Mouse (Mus musculus): ENCODE data around the gene Polr1d.

Gene Polr1d

GRCm38 (mm10) chr5:147076799-147077165, at the start of gene Polr1d:
TSS of gene Polr1d (plus strand) at chr5:147077050.
- DNase-seq (ENCODE audit: extremely low read depth, low read depth, low spot score), result no peak

DNA sequence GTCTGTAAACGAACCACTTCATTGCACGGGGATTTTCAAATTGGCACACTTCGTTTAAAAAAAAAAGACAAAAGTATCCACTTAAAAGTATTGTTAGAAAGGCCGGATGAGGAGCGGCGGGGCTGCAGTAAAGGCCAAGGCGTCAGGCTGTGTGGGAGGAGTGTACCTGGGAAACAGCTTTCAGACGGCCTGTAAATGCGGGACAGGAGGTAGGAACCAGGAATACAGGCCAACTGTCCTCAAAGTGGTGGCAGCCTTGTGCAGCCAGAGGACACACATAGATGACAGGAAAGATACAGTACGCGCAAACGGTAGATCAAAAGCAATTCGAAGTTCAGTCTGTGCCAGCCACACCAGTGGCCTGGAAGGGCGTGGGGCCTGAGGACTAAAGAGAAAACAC, 45.6 kb upstream of the Polr1d start:
- DNase-seq (ENCODE audit: extremely low read depth, low read depth, low spot score), result no peak

DNA sequence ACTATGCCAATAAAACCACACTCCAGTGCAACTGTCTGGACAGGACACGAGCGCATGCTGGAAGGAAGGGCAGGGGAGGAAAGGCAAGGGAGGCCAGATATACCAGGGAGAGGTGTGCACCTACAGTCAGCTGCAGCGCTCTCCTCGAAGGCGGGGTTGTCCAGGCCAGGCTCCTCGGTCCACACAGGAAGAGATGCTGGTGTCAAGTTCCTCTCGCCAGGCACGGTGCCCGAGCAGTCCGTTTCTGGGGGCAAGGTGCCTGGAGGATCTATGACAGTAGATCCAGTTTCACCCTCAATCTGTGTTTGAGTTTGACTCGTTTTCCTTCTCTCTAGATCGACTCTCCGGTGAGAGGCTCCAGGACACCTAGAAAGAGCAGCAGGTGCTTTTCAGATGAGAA, 43.7 kb upstream of the Polr1d start:
- DNase-seq (ENCODE audit: extremely low read depth, low read depth, low spot score), result no peak

GRCm38 (mm10) chr5:147034283-147034682, 42.6 kb upstream of the Polr1d start:
- DNase-seq (ENCODE audit: extremely low read depth, low read depth, low spot score), result no peak

DNA sequence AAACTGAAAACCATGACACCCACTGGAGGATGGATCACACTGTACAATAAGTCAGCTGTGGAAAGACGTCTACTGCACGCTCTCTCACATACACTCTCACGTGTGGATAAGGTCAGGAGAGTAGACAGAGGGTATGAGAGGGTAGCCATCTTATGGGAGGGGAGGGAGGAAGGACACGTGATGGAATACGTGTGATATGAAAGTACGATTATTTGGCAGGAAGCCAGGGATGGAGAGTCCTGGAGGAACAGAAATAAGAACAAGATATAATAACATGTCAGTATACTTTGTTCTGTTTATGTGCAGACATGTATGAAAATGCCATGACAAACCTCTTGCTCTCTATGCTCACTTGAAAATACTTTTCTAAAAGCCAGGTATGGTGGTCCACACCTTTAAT, 41.5 kb upstream of the Polr1d start:
- DNase-seq (ENCODE audit: extremely low read depth, low read depth, low spot score), result no peak

DNA sequence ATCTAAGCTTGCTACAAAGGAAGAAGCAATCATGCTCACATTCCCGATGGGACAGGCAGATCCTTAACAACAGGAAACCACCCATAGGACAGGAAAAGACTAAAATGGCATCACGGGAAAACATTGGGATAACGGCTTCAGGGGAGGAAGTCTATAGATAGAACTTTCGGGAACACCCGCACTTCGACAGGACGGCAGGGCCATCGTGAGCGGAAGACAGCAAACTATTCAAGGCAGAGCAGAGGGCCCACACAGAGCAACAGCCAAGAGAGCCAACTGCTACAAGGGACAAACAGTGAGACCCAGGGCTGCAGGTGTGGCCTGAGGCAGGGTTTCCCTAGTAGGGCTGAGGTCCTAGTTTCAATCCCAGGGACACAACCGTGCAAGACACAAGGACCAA, 40.8 kb upstream of the Polr1d start:
- DNase-seq (ENCODE audit: extremely low read depth, low read depth, low spot score), result no peak

DNA sequence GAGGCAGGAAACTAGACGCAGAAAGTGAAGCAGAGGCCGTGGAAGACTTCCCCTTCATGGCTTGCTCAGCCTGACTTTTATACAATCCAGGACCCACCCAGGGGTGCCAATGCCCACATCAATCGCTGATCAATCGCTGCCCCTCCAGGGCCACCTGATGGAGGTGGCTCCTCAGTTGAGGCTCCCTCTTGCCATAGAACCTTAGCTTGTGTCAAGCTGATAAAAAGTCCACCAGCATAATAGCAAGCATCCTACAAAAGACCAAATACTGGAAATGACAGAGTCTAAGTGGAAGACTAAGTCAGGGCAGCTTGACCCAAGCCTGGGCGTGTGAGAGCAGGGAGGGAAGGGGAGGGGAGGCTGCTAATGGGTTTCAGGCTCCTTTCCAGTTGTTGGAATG, 40.2 kb upstream of the Polr1d start:
- no peak for DNase-seq (ENCODE audit: extremely low read depth, low read depth, low spot score)

- no peak for DNase-seq (ENCODE audit: extremely low read depth, low read depth, low spot score)
Observed at GRCm38 (mm10) chr5:147037601-147038000, 39.2 kb upstream of the Polr1d start.

- DNase-seq (ENCODE audit: extremely low read depth, low read depth, low spot score), result no peak
Observed at GRCm38 (mm10) chr5:147039394-147039793, 37.5 kb upstream of the Polr1d start.

- DNase-seq (ENCODE audit: extremely low read depth, low read depth, low spot score), result no peak
Observed at GRCm38 (mm10) chr5:147041965-147042937, 34.6 kb upstream of the Polr1d start.

GRCm38 (mm10) chr5:147043240-147043844, 33.5 kb upstream of the Polr1d start:
- DNase-seq (ENCODE audit: extremely low read depth, low read depth, low spot score), result no peak

DNA sequence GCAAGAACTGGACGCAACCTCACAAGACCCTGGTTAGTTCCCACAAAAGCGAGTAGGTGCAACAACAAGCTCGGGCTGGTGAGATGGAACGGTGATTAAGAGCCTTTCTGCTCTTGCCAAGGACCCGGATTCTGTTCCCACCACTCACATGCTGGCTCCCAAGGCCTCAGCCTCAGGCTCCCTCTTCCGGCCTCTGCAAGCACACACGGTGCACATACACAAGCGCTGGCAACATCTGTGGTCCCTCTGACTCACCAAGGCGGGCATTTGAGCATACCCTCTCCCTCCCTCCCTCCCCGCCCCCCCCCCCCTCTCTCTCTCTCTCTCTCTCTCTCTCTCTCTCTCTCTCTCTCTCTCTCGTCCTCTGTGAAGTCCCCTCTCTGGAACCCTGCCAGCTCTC, 31.5 kb upstream of the Polr1d start:
- DNase-seq (ENCODE audit: extremely low read depth, low read depth, low spot score), result no peak

GRCm38 (mm10) chr5:147045929-147046328, 30.9 kb upstream of the Polr1d start:
- no peak for DNase-seq (ENCODE audit: extremely low read depth, low read depth, low spot score)

DNA sequence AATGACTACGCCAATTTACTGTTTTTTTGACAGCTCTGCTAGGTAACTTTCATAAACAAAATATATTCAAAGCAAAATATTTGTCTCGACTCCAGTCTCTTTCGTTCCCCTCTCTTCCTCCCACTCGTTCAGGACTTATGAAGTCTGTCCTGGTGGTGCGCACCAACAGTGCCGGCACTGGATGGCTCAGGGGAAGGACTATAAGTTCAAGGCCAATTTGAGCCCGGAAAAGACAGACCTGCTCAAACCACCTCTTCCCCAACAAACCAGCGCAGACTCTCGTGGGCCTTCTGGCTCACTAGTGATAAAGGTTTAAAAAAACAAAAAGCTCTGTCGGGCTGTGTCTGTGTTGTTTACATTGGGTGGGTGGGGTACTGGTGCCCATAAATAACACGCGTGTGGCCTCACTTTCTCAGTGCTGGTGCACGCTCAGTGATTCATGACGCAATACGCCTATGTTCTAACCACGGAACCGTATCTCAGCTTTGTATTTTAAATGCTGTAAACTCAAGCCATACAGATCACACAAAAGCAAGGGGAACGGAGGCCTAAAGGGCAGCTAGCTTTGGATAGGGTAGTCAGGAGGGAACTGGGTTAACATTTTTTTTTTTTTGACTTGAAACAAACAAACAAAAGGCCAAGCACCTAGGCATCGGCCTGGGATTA, 27.2 kb upstream of the Polr1d start:
- no peak for DNase-seq (ENCODE audit: extremely low read depth, low read depth, low spot score)

DNA sequence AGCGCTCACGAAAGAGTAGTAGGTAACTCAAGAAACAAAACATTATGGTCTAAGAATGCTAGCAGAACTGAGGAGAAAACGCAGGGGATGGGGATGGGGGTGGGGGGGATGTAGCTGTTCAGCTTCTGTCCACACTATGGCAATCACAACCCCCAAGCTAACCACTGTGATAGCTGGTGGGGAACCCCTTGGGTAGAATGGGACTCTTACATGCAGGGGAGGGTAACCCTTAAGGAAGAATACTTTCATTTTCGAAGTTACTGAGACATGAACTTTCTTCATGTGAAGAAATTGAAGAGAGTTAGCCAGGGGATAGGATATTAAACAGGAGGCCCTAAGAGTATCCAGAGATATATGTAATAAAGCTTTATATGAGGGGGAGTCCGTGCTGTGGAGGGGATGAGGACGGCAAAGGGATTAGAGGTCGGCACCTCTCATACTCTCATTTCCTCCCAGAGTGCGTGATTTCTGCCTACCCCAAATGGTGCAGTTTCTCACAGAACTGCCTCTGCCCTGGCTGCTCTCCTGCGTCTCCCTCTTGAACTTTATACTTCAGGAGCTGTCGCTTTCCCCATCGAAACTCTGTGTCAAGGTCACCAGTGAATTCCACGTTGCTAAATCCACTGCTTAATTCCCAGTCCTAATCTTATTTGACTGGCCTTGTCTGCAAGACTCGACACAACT, 25.9 kb upstream of the Polr1d start:
- DNase-seq (ENCODE audit: extremely low read depth, low read depth, low spot score), result no peak

GRCm38 (mm10) chr5:147051500-147052308, 25.1 kb upstream of the Polr1d start:
- DNase-seq (ENCODE audit: extremely low read depth, low read depth, low spot score), result no peak

- DNase-seq (ENCODE audit: extremely low read depth, low read depth, low spot score), result no peak
Observed at GRCm38 (mm10) chr5:147052309-147052558, 24.6 kb upstream of the Polr1d start.

DNA sequence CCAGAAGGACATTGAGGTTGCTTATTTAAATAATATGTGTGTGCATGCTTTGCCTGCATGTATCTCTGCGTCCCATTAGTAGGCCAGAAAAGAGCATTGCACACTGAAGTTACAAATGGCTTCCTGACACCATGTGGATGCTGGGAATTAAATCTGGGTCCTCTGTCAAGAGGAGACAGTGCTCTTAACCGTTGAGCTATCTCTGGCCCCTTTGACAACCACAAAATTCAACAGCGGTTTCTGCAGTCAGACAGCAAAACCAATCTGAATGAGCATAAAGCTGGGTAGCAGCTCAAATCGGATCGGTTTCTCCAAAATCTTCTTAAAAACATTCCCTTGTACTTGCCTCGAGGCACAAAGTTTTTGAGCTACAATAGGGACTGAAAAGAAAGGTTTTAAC, 23.8 kb upstream of the Polr1d start:
- DNase-seq (ENCODE audit: extremely low read depth, low read depth, low spot score), result no peak

DNA sequence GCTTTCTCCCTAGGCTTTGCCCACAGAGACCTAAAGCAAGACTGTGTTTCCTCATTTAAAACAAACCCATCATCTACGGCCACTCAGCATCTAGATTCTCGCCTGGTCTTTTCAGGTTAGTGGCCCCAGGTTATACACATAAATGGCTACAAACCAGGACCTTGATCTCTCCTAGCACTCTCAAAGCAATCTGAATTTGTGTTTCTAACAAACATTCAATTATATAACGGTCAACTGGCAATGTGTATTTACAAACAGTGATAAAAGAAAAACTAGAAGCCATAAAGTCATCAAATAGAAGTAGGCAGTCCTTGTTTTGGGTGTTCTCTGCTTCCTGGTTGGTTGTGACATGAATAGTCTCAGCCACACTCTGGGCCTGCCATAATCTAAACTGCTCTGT, 23.4 kb upstream of the Polr1d start:
- no peak for DNase-seq (ENCODE audit: extremely low read depth, low read depth, low spot score)

DNA sequence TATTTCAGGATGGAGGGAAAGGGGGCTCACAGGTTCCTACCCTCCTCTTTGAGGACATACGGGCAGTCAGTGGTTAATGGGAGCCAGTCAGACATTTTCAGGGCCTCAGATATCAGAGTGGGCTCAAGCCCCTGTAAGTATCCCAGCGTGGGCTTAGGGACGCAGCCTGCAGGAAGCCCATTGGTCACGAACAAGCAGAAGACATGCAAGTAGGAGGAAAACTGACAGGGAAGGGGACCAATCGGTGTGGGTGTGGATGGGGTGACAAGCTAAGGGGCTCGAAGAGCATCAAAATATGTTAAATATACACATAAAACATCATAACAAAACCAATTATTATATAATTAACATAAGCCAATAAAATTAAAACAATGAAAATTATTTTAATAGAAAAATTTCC, 22.5 kb upstream of the Polr1d start:
- no peak for DNase-seq (ENCODE audit: extremely low read depth, low read depth, low spot score)

GRCm38 (mm10) chr5:147054747-147055270, 22.0 kb upstream of the Polr1d start:
- no peak for DNase-seq (ENCODE audit: extremely low read depth, low read depth, low spot score)
